Mouse (Mus musculus) forebrain, embryonic 10.5 days (tissue): ENCODE results near the gene Carmil1. TPM values are rescaled to one million over a fixed set of nuclear protein-coding genes. Genes with fewer than 3 reads are reported as not detected.
A peak's percentile ranks its signal among the peaks of the same experiment; 100 is the strongest.

Source experiments
- DNase-seq: peaks from one replicate; pipeline ENCODE4 v3.0.0-alpha.2; 2017; ENCODE audit warnings: low spot score; ENCODE audit errors: extremely low spot score
- H3K27ac ChIP-seq: fragments of 300-500 bp; sonication (generic); 2 replicates; pipeline ENCODE4 v1.5.1; 2016; ENCODE audit warnings: mild to moderate bottlenecking
- H3K27me3 ChIP-seq: fragments of 300-500 bp; sonication (generic); 2 replicates; pipeline ENCODE4 v1.6.1; 2016; ENCODE audit warnings: mild to moderate bottlenecking; ENCODE audit not compliant: poor library complexity, severe bottlenecking
- H3K36me3 ChIP-seq: fragments of 300-500 bp; sonication (generic); replicated peaks from 2 replicates; pipeline ENCODE4 v1.6.1; 2016; ENCODE audit warnings: mild to moderate bottlenecking, moderate library complexity
- H3K4me1 ChIP-seq: fragments of 300-500 bp; sonication (generic); 2 replicates; pipeline ENCODE4 v1.6.1; 2016
- H3K4me3 ChIP-seq: fragments of 300-500 bp; sonication (generic); 2 replicates; pipeline ENCODE4 v1.5.1; 2016; ENCODE audit warnings: mild to moderate bottlenecking, moderate library complexity
- H3K9me3 ChIP-seq: fragments of 300-500 bp; sonication (generic); 2 replicates; pipeline ENCODE4 v1.6.1; 2016; ENCODE audit warnings: mild to moderate bottlenecking, moderate library complexity
- WGBS: fragments of 180-500 bp; shearing (Covaris S2); methylation state at CpG from one replicate; pipeline ENCODE4 v1.1.7; 2016; 5-methylcytosine and 5-hydroxymethylcytosine counted together
- polyA plus RNA-seq: library from polyadenylated mRNA; unstranded; fragments of >200 nt; fragmentation: Nextera tagmentation; extraction: Ambion mirVana; gene quantifications from 2 replicates; pipeline ENCODE4 v1.2.1, GENCODE M21; 2016

The Carmil1 gene
- polyA plus RNA-seq: 20.7 and 21.6 TPM in 2 replicates

GRCm38 (mm10) chr13:24280439-24281431 is at the start of gene Carmil1:
Carmil1 (minus strand) TSS chr13:24280795.
- H3K27me3 ChIP-seq: peaks cover 22% of the 10 kb centered on the region
- peaks cover 4% of the 10 kb centered on the region; the same call in 1 of the 2 replicates for H3K36me3 ChIP-seq
- H3K4me1 ChIP-seq: peaks cover 25% of the 10 kb centered on the region
- peak within 1 kb of the TSS; percentile 78 for H3K4me3 ChIP-seq
- peak within 1 kb of the TSS; percentile 94 for H3K27ac ChIP-seq
- H3K9me3 ChIP-seq: no peaks in the 10 kb centered on the region
- under 1% methylated on average over 96 of the region's 96 CpGs for WGBS
- peak; percentile 85 for DNase-seq

- H3K9me3 ChIP-seq: no peaks in the 10 kb centered on the region
- DNase-seq: peak; percentile 4
- no peaks in the 10 kb centered on the region for H3K27me3 ChIP-seq
- H3K27ac ChIP-seq: no peak overlapping the region
- no peaks in the 10 kb centered on the region for H3K4me1 ChIP-seq
- no peaks in the 10 kb centered on the region for H3K36me3 ChIP-seq
- 85% methylated on average over 4 of the region's 4 CpGs for WGBS
- H3K4me3 ChIP-seq: no peak overlapping the region
Measured at GRCm38 (mm10) chr13:24330128-24330527, 49.5 kb upstream of the Carmil1 start.

- peak; percentile 7 for DNase-seq
- H3K27me3 ChIP-seq: no peaks in the 10 kb centered on the region
- no peaks in the 10 kb centered on the region for H3K36me3 ChIP-seq
- H3K4me3 ChIP-seq: no peak overlapping the region
- H3K4me1 ChIP-seq: no peaks in the 10 kb centered on the region
- WGBS: 83% methylated on average over 9 of the region's 9 CpGs
- H3K9me3 ChIP-seq: no peaks in the 10 kb centered on the region
- H3K27ac ChIP-seq: no peak overlapping the region
Measured at GRCm38 (mm10) chr13:24328036-24328817, 47.6 kb upstream of the Carmil1 start.

GRCm38 (mm10) chr13:24327201-24327600 is 46.6 kb upstream of the Carmil1 start, which contains the start of gene Cmah:
Cmah (plus strand) TSS chr13:24327404.
- Histone ChIP-seq H3K4me3 (no peak within 1 kb of the TSS), H3K4me1 (no peaks in the 10 kb centered on the region), H3K9me3 (no peaks in the 10 kb centered on the region), H3K27ac (no peak within 1 kb of the TSS), H3K36me3 (no peaks in the 10 kb centered on the region), H3K27me3 (no peaks in the 10 kb centered on the region)
- DNase-seq: peak; percentile 10
- 95% methylated on average over 5 of the region's 5 CpGs for WGBS

GRCm38 (mm10) chr13:24321313-24321712 is 40.7 kb upstream of the Carmil1 start:
- 75% methylated on average over 6 of the region's 6 CpGs for WGBS
- no peaks in the 10 kb centered on the region for H3K9me3 ChIP-seq
- H3K4me1 ChIP-seq: no peaks in the 10 kb centered on the region
- no peak overlapping the region for H3K27ac ChIP-seq
- H3K36me3 ChIP-seq: no peaks in the 10 kb centered on the region
- no peaks in the 10 kb centered on the region for H3K27me3 ChIP-seq
- no peak overlapping the region for H3K4me3 ChIP-seq
- no peak for DNase-seq

GRCm38 (mm10) chr13:24318618-24319017 is 38.0 kb upstream of the Carmil1 start:
- Histone ChIP-seq H3K27me3 (no peaks in the 10 kb centered on the region), H3K4me1 (no peaks in the 10 kb centered on the region), H3K36me3 (no peaks in the 10 kb centered on the region), H3K27ac (no peak overlapping the region), H3K4me3 (no peak overlapping the region), H3K9me3 (no peaks in the 10 kb centered on the region)
- WGBS: 28% methylated on average over 4 of the region's 4 CpGs
- DNase-seq: no peak

- H3K27ac ChIP-seq: no peak overlapping the region
- 78% methylated on average over 3 of the region's 3 CpGs for WGBS
- no peak for DNase-seq
- H3K4me1 ChIP-seq: no peaks in the 10 kb centered on the region
- H3K27me3 ChIP-seq: no peaks in the 10 kb centered on the region
- no peaks in the 10 kb centered on the region for H3K9me3 ChIP-seq
- H3K4me3 ChIP-seq: no peak overlapping the region
- H3K36me3 ChIP-seq: no peaks in the 10 kb centered on the region
Measured at GRCm38 (mm10) chr13:24316563-24316962, 36.0 kb upstream of the Carmil1 start.

- no peak overlapping the region for H3K4me3 ChIP-seq
- no peaks in the 10 kb centered on the region for H3K27me3 ChIP-seq
- H3K4me1 ChIP-seq: no peaks in the 10 kb centered on the region
- H3K9me3 ChIP-seq: no peaks in the 10 kb centered on the region
- no peaks in the 10 kb centered on the region for H3K36me3 ChIP-seq
- 86% methylated on average over 8 of the region's 8 CpGs for WGBS
- no peak overlapping the region for H3K27ac ChIP-seq
- no peak for DNase-seq
Measured at GRCm38 (mm10) chr13:24311011-24311940, 30.7 kb upstream of the Carmil1 start.

- DNase-seq: no peak
- H3K4me3 ChIP-seq: no peak overlapping the region
- no peak overlapping the region for H3K27ac ChIP-seq
- 57% methylated on average over 4 of the region's 4 CpGs for WGBS
- no peaks in the 10 kb centered on the region for H3K4me1 ChIP-seq
- H3K36me3 ChIP-seq: no peaks in the 10 kb centered on the region
- no peaks in the 10 kb centered on the region for H3K9me3 ChIP-seq
- no peaks in the 10 kb centered on the region for H3K27me3 ChIP-seq
Measured at GRCm38 (mm10) chr13:24306248-24306647, 25.7 kb upstream of the Carmil1 start.

GRCm38 (mm10) chr13:24305486-24305885 is 24.9 kb upstream of the Carmil1 start:
- Histone ChIP-seq H3K9me3 (no peaks in the 10 kb centered on the region), H3K4me1 (no peaks in the 10 kb centered on the region), H3K27me3 (no peaks in the 10 kb centered on the region), H3K36me3 (no peaks in the 10 kb centered on the region), H3K4me3 (no peak overlapping the region), H3K27ac (no peak overlapping the region)
- no peak for DNase-seq
- WGBS: 74% methylated on average over 4 of the region's 4 CpGs

GRCm38 (mm10) chr13:24297252-24297651 is 16.7 kb upstream of the Carmil1 start:
- Histone ChIP-seq H3K9me3 (no peaks in the 10 kb centered on the region), H3K27me3 (no peaks in the 10 kb centered on the region)
- WGBS: 19% methylated on average over 4 of the region's 4 CpGs

GRCm38 (mm10) chr13:24287381-24287780 is 6.8 kb upstream of the Carmil1 start:
- 95% methylated on average over 2 of the region's 2 CpGs for WGBS
- no peak overlapping the region for H3K4me3 ChIP-seq
- no peaks in the 10 kb centered on the region for H3K4me1 ChIP-seq
- no peaks in the 10 kb centered on the region for H3K36me3 ChIP-seq
- DNase-seq: no peak
- no peak overlapping the region for H3K27ac ChIP-seq
- H3K27me3 ChIP-seq: no peaks in the 10 kb centered on the region
- H3K9me3 ChIP-seq: no peaks in the 10 kb centered on the region

More at GRCm38 (mm10) chr13:24297252-24297651, 16.7 kb upstream of the Carmil1 start:
- no peak overlapping the region for H3K4me3 ChIP-seq
- H3K36me3 ChIP-seq: no peaks in the 10 kb centered on the region
- peak; percentile 43 for DNase-seq
- no peak overlapping the region for H3K27ac ChIP-seq
- 0 out of 2 replicates have a peak, but pooled peaks cover 4% of the 10 kb centered on the region for H3K4me1 ChIP-seq
